Mouse (Mus musculus): ENCODE data around the gene Prr19.

DNA sequence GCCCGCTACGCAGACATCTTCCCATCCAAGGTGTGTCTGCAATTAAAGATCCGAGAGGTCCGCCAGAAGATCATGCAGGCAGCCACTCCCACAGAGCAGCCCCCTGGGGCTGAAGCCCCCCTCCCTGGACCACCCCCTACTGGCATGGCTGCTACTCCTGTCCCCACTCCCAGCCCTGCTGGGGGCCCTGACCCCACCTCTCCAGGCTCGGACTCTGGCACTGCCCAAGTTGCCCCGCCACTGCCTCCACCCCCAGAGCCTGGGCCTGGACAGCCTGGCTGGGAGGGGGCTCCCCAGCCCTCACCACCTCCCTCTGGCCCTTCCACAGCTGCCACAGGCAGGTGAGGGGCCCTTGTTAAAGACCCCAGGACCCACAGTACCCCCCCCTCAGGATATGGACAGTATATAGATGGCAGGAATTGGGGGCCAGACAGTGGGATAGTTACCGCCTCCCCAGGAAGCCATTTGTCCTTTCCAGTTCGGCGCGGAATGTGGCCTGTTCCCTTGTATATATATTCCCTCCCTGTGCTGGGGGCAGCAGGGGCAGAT is 7.9 kb upstream of the Prr19 start:
- TF ChIP-seq CTCF (IDR thresholded peaks at IDR 0.05; ENCODE audit: low read depth, low read length) (no peak), POLR2A (IDR thresholded peaks at IDR 0.05; ENCODE audit: extremely low read depth, insufficient read depth, low read length) (no peak)
